Mouse (Mus musculus) MEL (cell line): ENCODE measurements around the gene Pomp.

Source experiments
- CTCF ChIP-seq, 3 experiments: IDR thresholded peaks in 2 of 3; conservative IDR thresholded peaks in 1 of 3; 2 replicates each; pipeline ENCODE4 v1.5.1; 2011 to 2012; ENCODE audit warnings: low read length in 3 of 3, low read depth in 2 of 3, mild to moderate bottlenecking in 2 of 3, improper control_type of control experiment in 1 of 3, inconsistent platforms in 1 of 3, mixed read lengths in 1 of 3, moderate library complexity in 1 of 3; ENCODE audit not compliant: control insufficient read depth in 1 of 3, insufficient read depth in 1 of 3, poor library complexity in 1 of 3, severe bottlenecking in 1 of 3
- POLR2A ChIP-seq, 2 experiments: IDR thresholded peaks; 2 replicates each; pipeline ENCODE4 v1.6.1; 2011 to 2012; ENCODE audit warnings: low read length in 2 of 2, mild to moderate bottlenecking in 2 of 2, control low read depth in 1 of 2, improper control_type of control experiment in 1 of 2, low read depth in 1 of 2, moderate library complexity in 1 of 2; ENCODE audit not compliant: control insufficient read depth in 1 of 2, insufficient read depth in 1 of 2, poor library complexity in 1 of 2
- UBTF ChIP-seq: IDR thresholded peaks from 2 replicates; pipeline ENCODE4 v1.6.1; 2012; ENCODE audit warnings: low read depth, mild to moderate bottlenecking, inconsistent platforms, low read length, improper control_type of control experiment, moderate library complexity, borderline replicate concordance; ENCODE audit not compliant: insufficient read depth

- TF ChIP-seq UBTF (no peak), CTCF (IDR thresholded peaks at IDR 0.05 in 2 of 3, conservative IDR thresholded peaks at IDR 0.05 in 1 of 3; ENCODE audit: control insufficient read depth in 1 of 3, insufficient read depth in 1 of 3, low read depth in 2 of 3, low read length in 3 of 3, poor library complexity in 1 of 3, severe bottlenecking in 1 of 3) (no peak), POLR2A (IDR thresholded peaks at IDR 0.05; ENCODE audit: control insufficient read depth in 1 of 2, insufficient read depth in 1 of 2, low read depth in 1 of 2, low read length in 2 of 2, poor library complexity in 1 of 2) (no peak)
These were observed 20.8 kb upstream of the Pomp start for GRCm38 (mm10) chr5:147839418-147839817.
